Mouse (Mus musculus): ENCODE data around the gene Abca4.

The Abca4 gene

DNA sequence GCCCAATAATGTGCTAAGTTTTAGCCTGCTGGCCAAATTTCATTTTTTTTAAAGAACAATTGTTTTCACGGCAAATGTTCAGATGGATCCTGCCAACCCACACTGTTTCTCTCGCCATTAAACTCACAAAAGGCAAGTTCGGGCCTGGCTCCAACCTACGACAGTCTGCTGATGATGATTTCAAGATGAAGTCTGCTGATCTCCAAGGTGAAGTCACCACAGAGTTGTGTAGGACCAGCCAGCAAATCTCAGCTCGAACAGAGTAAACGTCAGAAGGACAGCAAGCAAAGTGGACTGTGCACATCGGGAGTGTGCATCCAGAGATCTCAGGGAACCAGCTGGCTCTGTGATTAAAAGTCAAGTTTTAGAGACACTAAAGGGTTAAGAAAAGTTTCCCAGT lies 166.6 kb downstream of the Abca4 start:
- no peak for ATAC-seq (ENCODE audit: low TSS enrichment)

DNA sequence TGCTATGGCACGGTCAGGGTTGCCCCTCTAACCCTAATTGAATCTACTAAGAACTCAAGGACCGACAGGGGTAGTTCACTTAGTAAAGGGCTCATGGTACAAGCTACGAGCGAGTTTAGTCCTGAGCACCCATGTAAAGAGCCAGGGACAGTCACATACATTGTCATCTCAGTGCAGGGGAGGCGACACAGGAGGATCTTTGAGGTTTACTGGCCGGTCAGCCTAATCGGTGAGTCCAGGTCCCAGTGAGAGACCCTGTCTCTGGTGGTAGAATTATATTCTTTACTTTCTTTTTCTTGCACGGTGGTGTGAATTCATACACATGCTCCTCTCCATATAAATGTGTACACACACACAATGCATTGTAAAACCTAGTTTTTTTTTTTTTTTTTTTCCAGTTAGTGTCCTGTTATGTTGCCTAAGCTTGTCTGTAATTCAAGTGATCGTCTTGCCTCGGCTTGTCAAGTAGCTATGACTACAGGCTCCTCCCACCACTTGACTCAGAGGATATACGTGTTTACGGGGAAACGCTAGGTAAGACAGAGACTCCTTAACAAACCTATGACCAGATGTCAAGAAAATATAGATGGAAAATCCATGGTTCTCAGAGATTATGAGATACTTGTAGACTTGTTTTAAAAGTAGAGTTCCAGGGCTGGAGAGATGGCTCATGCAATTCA lies 167.3 kb downstream of the Abca4 start:
- ATAC-seq (ENCODE audit: low TSS enrichment), result no peak

DNA sequence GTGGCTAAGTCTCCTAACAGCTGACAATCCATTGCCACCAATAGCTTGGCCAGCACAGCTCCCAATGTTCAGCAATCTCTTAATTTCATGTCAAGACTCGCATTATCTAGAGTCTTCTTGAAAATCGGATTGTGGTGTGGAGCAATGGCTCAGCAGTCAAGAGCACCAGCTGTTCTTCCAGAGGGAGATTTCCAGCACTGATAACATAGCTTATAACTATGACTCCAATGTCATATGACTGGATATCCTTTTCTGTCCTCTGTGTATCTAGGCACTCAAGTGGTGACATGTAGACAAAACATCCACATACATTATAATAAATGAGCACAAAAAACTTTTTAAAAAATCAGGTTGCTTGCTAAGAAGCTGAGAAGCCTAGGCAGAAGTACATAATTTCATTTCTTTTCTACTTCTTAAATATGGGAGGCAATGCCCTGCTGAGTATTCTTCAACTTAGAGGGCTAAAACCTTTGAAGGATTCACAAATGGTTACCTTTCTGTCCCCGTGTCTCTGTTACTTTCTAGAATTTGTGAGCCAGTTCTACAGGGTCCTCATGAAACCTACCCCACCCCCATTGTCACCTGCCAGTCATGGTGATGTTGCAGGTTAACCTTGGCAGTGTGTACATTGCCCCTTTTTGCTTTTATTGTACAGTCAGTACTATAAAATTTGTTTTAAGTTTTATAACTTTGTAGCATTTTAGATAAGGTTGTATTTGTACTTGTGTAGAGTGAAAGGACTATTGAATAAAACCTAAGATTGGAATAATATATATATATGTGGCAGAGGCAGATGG lies 177.2 kb downstream of the Abca4 start:
- no peak for ATAC-seq (ENCODE audit: low TSS enrichment)

DNA sequence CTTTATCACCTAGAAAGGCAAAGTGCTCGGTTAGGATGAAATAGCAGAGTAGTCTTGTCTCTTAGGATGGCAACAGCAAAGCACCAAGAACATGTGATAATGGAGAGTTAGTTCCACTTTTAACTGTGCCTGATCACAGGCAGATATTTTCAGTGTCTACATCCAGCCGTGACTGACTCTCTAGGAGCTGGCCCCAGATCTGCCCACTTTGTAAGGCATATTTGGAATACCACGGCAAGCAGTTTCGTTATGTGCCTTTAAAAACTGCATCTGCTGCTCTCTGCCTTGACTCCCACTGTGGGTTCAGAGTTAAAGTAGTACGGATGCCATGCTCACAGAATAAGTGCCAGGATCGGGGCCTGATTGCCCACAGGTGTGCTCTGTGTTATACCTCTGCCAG lies 182.7 kb downstream of the Abca4 start:
- ATAC-seq (ENCODE audit: low TSS enrichment), result peak; percentile 57

All from frontal cortex, adult (tissue).